Mouse (Mus musculus) myocyte (in vitro differentiated cells): ENCODE data around the gene Atp6ap1l.

Experiments
- E2F4 ChIP-seq: IDR thresholded peaks from one replicate; pipeline ENCODE4 v1.6.1; 2011; ENCODE audit warnings: mild to moderate bottlenecking, control low read depth, moderate library complexity; ENCODE audit not compliant: insufficient read depth
- MAX ChIP-seq: IDR thresholded peaks from one replicate; pipeline ENCODE4 v1.6.1; 2011; ENCODE audit warnings: low read depth, mild to moderate bottlenecking, control low read depth
- MYOD1 ChIP-seq, 3 experiments: IDR thresholded peaks; one replicate each; pipeline ENCODE4 v1.6.1; 2011; ENCODE audit warnings: control low read depth in 2 of 3, low read depth in 2 of 3, mild to moderate bottlenecking in 2 of 3, moderate library complexity in 1 of 3; ENCODE audit not compliant: insufficient read length in 2 of 3, control insufficient read depth in 1 of 3
- POLR2A ChIP-seq: IDR thresholded peaks from one replicate; pipeline ENCODE4 v1.6.1; 2011; ENCODE audit warnings: low read depth, mild to moderate bottlenecking, control low read depth, moderate library complexity; ENCODE audit not compliant: insufficient read length
- POLR2AphosphoS2 ChIP-seq: IDR thresholded peaks from one replicate; pipeline ENCODE4 v1.6.1; 2011; ENCODE audit warnings: low read depth, control low read depth; ENCODE audit not compliant: insufficient read length
- TCF12 ChIP-seq: IDR thresholded peaks from one replicate; pipeline ENCODE4 v1.6.1; 2011; ENCODE audit warnings: mild to moderate bottlenecking, control low read depth; ENCODE audit not compliant: poor library complexity, insufficient read depth, severe bottlenecking
- USF1 ChIP-seq: IDR thresholded peaks from one replicate; pipeline ENCODE4 v1.6.1; 2011; ENCODE audit warnings: low read depth, mild to moderate bottlenecking, control low read depth, moderate library complexity

GRCm38 (mm10) chr13:90885856-90886532, 19.2 kb downstream of the Atp6ap1l start:
- no peak for TF ChIP-seq E2F4
- TF ChIP-seq POLR2A = no peak
- no peak for TF ChIP-seq POLR2AphosphoS2
- no peak for TF ChIP-seq MYOD1 (IDR thresholded peaks at IDR 0.05; ENCODE audit: control insufficient read depth in 1 of 3, insufficient read length in 2 of 3, low read depth in 2 of 3)
- TF ChIP-seq USF1 = no peak
- no peak for TF ChIP-seq TCF12
- TF ChIP-seq MAX = no peak
